Mouse (Mus musculus) forebrain, embryonic 16.5 days (tissue): ENCODE data around the gene Kansl3. TPM values are rescaled to one million over a fixed set of nuclear protein-coding genes. Genes with fewer than 3 reads are reported as not detected.
A peak's percentile ranks its signal among the peaks of the same experiment; 100 is the strongest.

Experiments used
- ATAC-seq: fragments of 200-750 bp; cut with Nextera tagmentation; 2 replicates; pipeline ENCODE4 v1.8.0; 2017; ENCODE audit warnings: mild to moderate bottlenecking, moderate library complexity
- H3K27ac ChIP-seq: fragments of 300-500 bp; sonication (generic); 2 replicates; pipeline ENCODE4 v1.5.1; 2014; ENCODE audit warnings: low read length, control low read depth
- H3K27me3 ChIP-seq: fragments of 300-500 bp; sonication (generic); replicated peaks from 2 replicates; pipeline ENCODE4 v1.6.1; 2014; ENCODE audit warnings: low read length; ENCODE audit not compliant: control insufficient read depth, insufficient read depth
- H3K36me3 ChIP-seq: fragments of 300-500 bp; sonication (generic); 2 replicates; pipeline ENCODE4 v1.6.1; 2014; ENCODE audit not compliant: control insufficient read depth, insufficient read depth
- H3K4me1 ChIP-seq: fragments of 300-500 bp; sonication (generic); replicated peaks from 2 replicates; pipeline ENCODE4 v1.6.1; 2014; ENCODE audit warnings: low read length; ENCODE audit not compliant: control insufficient read depth, insufficient read depth
- H3K4me2 ChIP-seq: fragments of 300-500 bp; sonication (generic); 2 replicates; pipeline ENCODE4 v1.6.1; 2014; ENCODE audit warnings: mild to moderate bottlenecking, low read length, control low read depth
- H3K4me3 ChIP-seq: fragments of 300-500 bp; sonication (generic); replicated peaks from 2 replicates; pipeline ENCODE4 v1.5.1; 2014; ENCODE audit warnings: mild to moderate bottlenecking, low read length, control low read depth
- H3K9ac ChIP-seq: fragments of 300-500 bp; sonication (generic); replicated peaks from 2 replicates; pipeline ENCODE4 v1.6.1; 2014; ENCODE audit warnings: low read depth, low read length, control low read depth
- H3K9me3 ChIP-seq: fragments of 300-500 bp; sonication (generic); 2 replicates; pipeline ENCODE4 v1.6.1; 2016; ENCODE audit warnings: low read length; ENCODE audit not compliant: control insufficient read depth
- WGBS: fragments of 180-500 bp; shearing (Covaris S2); extraction: QIAGEN DNeasy Blood & Tissue Kit; methylation state at CpG from one replicate; pipeline ENCODE4 v1.1.7; 2014; 5-methylcytosine and 5-hydroxymethylcytosine counted together
- microRNA-seq: library from miRNA; unstranded; fragments of <30 nt; microRNA quantifications from one replicate; pipeline ENCODE4, GENCODE M21; 2017
- polyA plus RNA-seq: library from polyadenylated mRNA; unstranded; fragments of >200 nt; fragmentation: Nextera tagmentation; extraction: Ambion mirVana; gene quantifications from 2 replicates; pipeline ENCODE4 v1.2.1, GENCODE M21; 2015

Gene Kansl3
- polyA plus RNA-seq, 1 experiment from 2014 or later = 43.0 TPM

DNA sequence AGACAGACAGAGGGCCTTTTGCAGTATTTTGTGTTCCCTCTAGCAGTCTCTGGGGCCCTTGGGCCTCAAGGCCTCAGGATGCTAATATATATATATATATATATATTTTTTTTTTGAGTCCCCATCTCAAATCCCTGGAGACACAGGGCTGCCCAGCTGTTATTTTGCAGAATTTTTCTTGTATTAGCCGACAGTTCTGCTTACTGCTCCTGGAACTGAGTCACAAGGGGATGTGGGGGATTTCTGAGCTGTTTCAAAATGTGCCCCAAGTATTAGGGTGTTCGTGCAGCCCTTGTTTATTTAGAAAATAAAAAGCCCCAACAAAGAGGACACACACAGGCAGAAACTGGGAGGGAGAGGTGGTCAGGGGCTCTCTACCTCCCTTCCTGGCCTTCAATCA, 69.3 kb downstream of the Kansl3 start:
- no peak overlapping the region for H3K4me2 ChIP-seq
- WGBS = 80% methylated on average over 2 of the region's 2 CpGs
- H3K4me1 ChIP-seq = peaks cover 7% of the 10 kb centered on the region
- no peak overlapping the region for H3K27ac ChIP-seq
- no peak overlapping the region for H3K9ac ChIP-seq
- ATAC-seq = no peak
- no peaks in the 10 kb centered on the region for H3K36me3 ChIP-seq
- no peak overlapping the region for H3K4me3 ChIP-seq
- H3K9me3 ChIP-seq = no peaks in the 10 kb centered on the region
- H3K27me3 ChIP-seq = peaks cover 3% of the 10 kb centered on the region

DNA sequence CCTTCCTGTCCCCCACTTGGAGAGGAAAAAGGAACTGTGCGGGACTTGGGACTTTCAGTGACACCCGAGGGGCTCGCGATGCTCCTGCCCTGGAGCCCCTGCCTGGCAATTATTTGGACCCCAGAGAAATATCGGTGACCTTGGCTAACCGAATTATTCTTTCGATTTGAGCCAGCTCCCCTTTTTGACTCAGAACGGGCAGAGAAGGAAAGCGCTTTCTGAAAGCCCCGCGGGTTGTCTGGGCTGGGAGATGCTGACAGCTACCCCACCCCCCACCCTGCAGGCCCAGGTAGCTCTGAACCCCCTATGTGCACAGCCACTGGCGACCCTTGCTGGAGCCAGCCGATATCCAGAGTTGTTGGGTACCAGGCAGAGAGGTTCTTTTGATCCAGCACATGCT, 69.9 kb downstream of the Kansl3 start:
- Histone ChIP-seq H3K4me3 (no peak overlapping the region), H3K4me1 (peaks cover 7% of the 10 kb centered on the region), H3K9ac (no peak overlapping the region), H3K27ac (no peak overlapping the region), H3K4me2 (no peak overlapping the region), H3K36me3 (no peaks in the 10 kb centered on the region), H3K27me3 (peaks cover 3% of the 10 kb centered on the region), H3K9me3 (no peaks in the 10 kb centered on the region)
- no peak for ATAC-seq
- WGBS = 22% methylated on average over 13 of the region's 13 CpGs

DNA sequence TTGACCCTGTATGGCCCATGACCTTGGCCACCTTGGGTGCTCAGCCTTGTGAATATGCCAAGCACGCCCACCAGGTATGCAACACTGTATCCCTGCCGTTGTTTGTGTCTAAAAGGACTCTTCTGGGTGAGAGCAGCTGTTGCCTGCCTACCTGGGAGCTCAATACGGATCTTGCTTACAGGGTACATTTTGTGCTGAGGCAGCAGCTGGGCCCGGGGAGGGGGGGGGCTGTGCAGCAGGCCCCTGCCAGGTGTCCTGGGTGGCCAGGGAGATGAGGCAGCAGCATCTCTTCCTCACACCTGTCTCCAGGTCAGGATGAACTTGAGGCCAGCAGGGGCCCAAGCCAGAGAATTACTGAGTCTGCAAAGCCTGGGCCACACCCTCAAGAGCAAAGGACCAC, 70.9 kb downstream of the Kansl3 start:
- H3K9me3 ChIP-seq = no peaks in the 10 kb centered on the region
- ATAC-seq = no peak
- peaks cover 3% of the 10 kb centered on the region for H3K27me3 ChIP-seq
- H3K4me2 ChIP-seq = no peak overlapping the region
- no peak overlapping the region for H3K4me3 ChIP-seq
- no peak overlapping the region for H3K27ac ChIP-seq
- H3K36me3 ChIP-seq = no peaks in the 10 kb centered on the region
- 82% methylated on average over 4 of the region's 4 CpGs for WGBS
- H3K9ac ChIP-seq = no peak overlapping the region
- H3K4me1 ChIP-seq = peaks cover 5% of the 10 kb centered on the region

DNA sequence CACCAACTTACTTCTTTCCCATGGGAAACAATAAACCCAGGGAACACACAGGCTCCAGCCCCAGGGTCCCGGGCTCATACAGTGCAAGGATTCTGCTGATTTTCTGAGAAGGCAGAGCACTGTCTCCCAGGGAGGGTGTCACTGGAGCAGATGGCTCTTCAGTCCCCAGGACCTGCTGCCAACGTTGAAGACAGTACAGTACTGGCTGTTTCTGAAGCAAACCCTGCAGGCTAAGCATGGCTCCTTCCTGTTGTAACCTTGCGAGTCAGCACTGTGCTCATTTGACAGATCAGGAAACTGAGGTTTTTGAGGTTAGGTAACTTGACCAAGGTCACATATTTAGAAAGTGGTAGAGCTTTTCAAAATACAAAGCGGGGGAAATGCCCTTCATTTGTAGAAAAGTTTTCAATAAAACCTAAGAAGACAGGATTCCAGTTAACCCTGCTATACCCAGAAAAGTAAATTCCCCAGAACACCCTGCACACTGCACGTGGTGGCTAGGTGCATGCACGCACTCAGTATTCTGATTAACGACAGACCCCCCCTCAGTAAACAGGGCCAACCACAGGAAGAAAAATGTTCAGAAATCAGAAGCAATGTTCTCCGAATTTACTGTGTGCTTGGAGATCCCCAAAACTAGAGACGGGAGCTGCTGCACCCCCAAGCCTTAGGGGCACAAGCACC, 72.4 kb downstream of the Kansl3 start:
- 72% methylated on average over 9 of the region's 9 CpGs for WGBS
- Histone ChIP-seq H3K4me1 (no peaks in the 10 kb centered on the region), H3K27ac (no peak overlapping the region), H3K9me3 (no peaks in the 10 kb centered on the region), H3K9ac (no peak overlapping the region), H3K4me3 (no peak overlapping the region), H3K27me3 (peaks cover 3% of the 10 kb centered on the region; the same call in 1 of the 2 replicates), H3K36me3 (no peaks in the 10 kb centered on the region), H3K4me2 (no peak overlapping the region)
- peak; percentile 63 for ATAC-seq

DNA sequence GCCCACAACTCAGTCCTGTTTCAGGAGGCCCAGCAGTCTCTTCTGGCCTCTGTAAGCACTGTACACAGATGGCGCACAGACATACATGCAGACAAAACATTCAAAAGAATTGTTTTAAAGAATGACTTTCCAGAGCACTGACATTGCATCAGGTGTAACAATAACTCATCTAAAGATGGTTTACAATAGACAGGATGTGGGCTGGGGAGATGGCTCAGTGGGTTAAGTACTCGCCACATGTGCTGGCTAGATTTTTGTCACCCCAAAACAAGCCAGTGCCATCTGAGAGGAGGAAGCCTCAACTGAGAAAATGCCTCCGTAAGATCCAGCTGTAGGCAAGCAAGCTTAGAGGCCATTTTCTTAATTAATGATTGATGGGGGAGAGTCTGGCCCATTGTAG, 74.6 kb downstream of the Kansl3 start:
- H3K4me1 ChIP-seq = no peaks in the 10 kb centered on the region
- 80% methylated on average over 3 of the region's 3 CpGs for WGBS
- H3K36me3 ChIP-seq = no peaks in the 10 kb centered on the region
- H3K4me2 ChIP-seq = no peak overlapping the region
- ATAC-seq = no peak
- no peak overlapping the region for H3K27ac ChIP-seq
- no peak overlapping the region for H3K4me3 ChIP-seq
- peaks cover under 1% of the 10 kb centered on the region; the same call in 1 of the 2 replicates for H3K27me3 ChIP-seq
- H3K9me3 ChIP-seq = no peaks in the 10 kb centered on the region
- no peak overlapping the region for H3K9ac ChIP-seq

DNA sequence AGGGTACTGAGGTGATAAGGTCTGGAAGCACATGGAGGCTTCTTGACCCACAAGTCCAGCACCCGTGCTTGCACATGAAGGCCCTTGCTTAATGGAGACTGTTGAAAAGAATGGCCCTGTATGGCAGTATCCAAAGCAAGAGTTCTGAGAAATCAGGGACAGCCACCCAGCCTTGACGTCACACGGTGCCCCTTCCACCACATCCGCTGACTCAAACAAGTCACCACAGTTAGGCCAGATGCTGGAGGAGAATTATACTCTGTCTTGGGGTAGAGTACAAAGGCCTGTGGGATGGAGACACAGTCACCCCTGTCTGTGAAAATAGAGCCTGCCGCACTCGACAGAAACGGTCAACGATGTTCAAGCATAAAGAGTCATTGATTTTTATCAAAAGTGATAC, 75.5 kb downstream of the Kansl3 start:
- no peaks in the 10 kb centered on the region for H3K36me3 ChIP-seq
- no peak for ATAC-seq
- H3K27ac ChIP-seq = no peak overlapping the region
- no peak overlapping the region for H3K9ac ChIP-seq
- no peak overlapping the region for H3K4me3 ChIP-seq
- H3K4me1 ChIP-seq = no peaks in the 10 kb centered on the region
- no peaks in the 10 kb centered on the region for H3K9me3 ChIP-seq
- no peak overlapping the region for H3K4me2 ChIP-seq
- no peaks in the 10 kb centered on the region for H3K27me3 ChIP-seq
- 89% methylated on average over 8 of the region's 8 CpGs for WGBS

Small RNA genes within 50 kb of the gene (microRNA-seq; reads per million reads assigned to microRNA genes)
- gene Mir6898 = not detected

Other genes with a start within 250 kb of the Kansl3 start
- 50.8 and 56.9 TPM in 2 replicates for gene Uggt1, start 124.5 kb downstream of the Kansl3 start, polyA plus RNA-seq
- 0.41 and 0.47 TPM in 2 replicates for gene Neurl3, start 94.5 kb downstream of the Kansl3 start, polyA plus RNA-seq
- 3.8 and 4.7 TPM in 2 replicates for gene Arid5a, start 61.4 kb downstream of the Kansl3 start, polyA plus RNA-seq
- 2.0 and 3.2 TPM in 2 replicates for gene Fer1l5, start 3.1 kb upstream of the Kansl3 start, polyA plus RNA-seq
- gene Lman2l, start 76.1 kb upstream of the Kansl3 start, polyA plus RNA-seq = 62.8 and 67.6 TPM in 2 replicates
- 9.7 and 11.0 TPM in 2 replicates for gene Cnnm4, start 102.4 kb upstream of the Kansl3 start, polyA plus RNA-seq
- gene Cnnm3, start 142.7 kb upstream of the Kansl3 start, polyA plus RNA-seq = 4.8 and 5.8 TPM in 2 replicates
- 9.3 and 13.2 TPM in 2 replicates for gene Ankrd23, start 167.7 kb upstream of the Kansl3 start, polyA plus RNA-seq
- gene Gm42417, start 170.2 kb upstream of the Kansl3 start, polyA plus RNA-seq = 0.22 and 0.42 TPM in 2 replicates
- gene Ankrd39, start 178.3 kb upstream of the Kansl3 start, polyA plus RNA-seq = 15.4 and 24.4 TPM in 2 replicates
- gene Sema4c, start 189.2 kb upstream of the Kansl3 start, polyA plus RNA-seq = 35.4 and 37.3 TPM in 2 replicates